Mouse (Mus musculus) heart, embryonic 10.5 days (tissue): ENCODE measurements around the gene Otogl. TPM values are rescaled to one million over a fixed set of nuclear protein-coding genes. Genes with fewer than 3 reads are reported as not detected.
"Not testable (repeated sequence)": the region's sequence is repeated elsewhere in the genome, so short reads cannot be mapped to it uniquely, and the experiment has no call there.

ENCODE experiments used
- DNase-seq: peaks from one replicate; pipeline ENCODE4 v3.0.0-alpha.2; 2017; ENCODE audit warnings: low spot score
- H3K27ac ChIP-seq: fragments of 300-500 bp; sonication (generic); 2 replicates; pipeline ENCODE4 v1.5.1; 2016; ENCODE audit warnings: mild to moderate bottlenecking
- H3K27me3 ChIP-seq: fragments of 300-500 bp; sonication (generic); 2 replicates; pipeline ENCODE4 v1.6.1; 2016; ENCODE audit warnings: mild to moderate bottlenecking; ENCODE audit not compliant: poor library complexity, insufficient read depth, severe bottlenecking
- H3K36me3 ChIP-seq: fragments of 300-500 bp; sonication (generic); 2 replicates; pipeline ENCODE4 v1.6.1; 2016; ENCODE audit warnings: mild to moderate bottlenecking, moderate library complexity
- H3K4me1 ChIP-seq: fragments of 300-500 bp; sonication (generic); 2 replicates; pipeline ENCODE4 v1.6.1; 2016; ENCODE audit warnings: mild to moderate bottlenecking
- H3K4me3 ChIP-seq: fragments of 300-500 bp; sonication (generic); 2 replicates; pipeline ENCODE4 v1.5.1; 2016; ENCODE audit warnings: mild to moderate bottlenecking, moderate library complexity
- H3K9me3 ChIP-seq: fragments of 300-500 bp; sonication (generic); 2 replicates; pipeline ENCODE4 v1.6.1; 2016; ENCODE audit warnings: mild to moderate bottlenecking, moderate library complexity
- WGBS: fragments of 180-500 bp; shearing (Covaris S2); methylation state at CpG from one replicate; pipeline ENCODE4 v1.1.7; 2016; 5-methylcytosine and 5-hydroxymethylcytosine counted together
- polyA plus RNA-seq: library from polyadenylated mRNA; unstranded; fragments of >200 nt; fragmentation: Nextera tagmentation; extraction: Ambion mirVana; gene quantifications from 2 replicates; pipeline ENCODE4 v1.2.1, GENCODE M21; 2016

Otogl gene
- polyA plus RNA-seq, 1 experiment from 2014 or later: 0.10 TPM

DNA sequence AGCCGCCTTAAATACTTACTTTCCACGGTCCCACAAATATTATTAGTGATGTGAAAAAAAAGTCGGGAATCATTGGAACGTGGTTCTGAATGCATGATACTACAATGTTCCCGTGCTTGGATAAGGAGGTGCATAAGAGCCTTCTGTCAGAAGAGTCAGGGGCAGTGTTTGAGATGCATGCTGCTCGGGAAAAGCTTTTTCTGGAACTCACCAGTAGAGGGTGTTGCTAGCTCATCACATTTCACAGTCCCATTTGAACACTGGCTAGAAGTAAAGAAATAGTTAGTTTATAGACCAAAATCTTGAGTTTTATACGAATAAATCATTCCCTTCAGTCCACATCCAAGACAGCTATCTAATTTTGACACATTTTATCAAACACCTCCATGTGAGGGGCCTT is 53.2 kb downstream of the Otogl start:
- H3K9me3 ChIP-seq: no peaks in the 10 kb centered on the region
- H3K27me3 ChIP-seq: no peaks in the 10 kb centered on the region
- no peak overlapping the region for H3K27ac ChIP-seq
- H3K4me3 ChIP-seq: no peak overlapping the region
- 28% methylated on average over 7 of the region's 7 CpGs for WGBS
- no peaks in the 10 kb centered on the region for H3K36me3 ChIP-seq
- no peak for DNase-seq
- H3K4me1 ChIP-seq: 0 out of 2 replicates have a peak, but pooled peaks cover 3% of the 10 kb centered on the region

DNA sequence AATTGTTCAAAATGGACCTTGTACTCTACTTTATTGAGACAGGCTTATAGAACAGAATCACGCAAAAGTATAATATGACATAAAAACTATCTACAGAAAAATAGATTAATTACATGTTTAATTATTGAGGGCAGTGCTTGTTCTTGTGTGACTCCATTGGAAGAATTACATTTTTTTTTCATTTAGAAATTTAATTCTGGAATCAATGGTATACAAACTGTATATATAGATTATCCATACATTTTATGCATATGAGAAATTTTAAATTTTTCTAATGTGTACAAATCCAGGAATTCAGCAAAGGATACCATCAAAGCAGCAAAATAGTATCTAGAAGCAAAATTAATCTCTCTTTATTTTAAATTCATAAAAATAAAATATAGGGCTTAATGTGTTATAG is 67.0 kb downstream of the Otogl start:
- no peak overlapping the region for H3K4me3 ChIP-seq
- no peak overlapping the region for H3K27ac ChIP-seq
- 88% methylated on average over 1 of the region's 1 CpGs for WGBS
- no peak for DNase-seq
- H3K36me3 ChIP-seq: no peaks in the 10 kb centered on the region
- no peaks in the 10 kb centered on the region for H3K27me3 ChIP-seq
- no peaks in the 10 kb centered on the region for H3K9me3 ChIP-seq
- no peaks in the 10 kb centered on the region for H3K4me1 ChIP-seq

DNA sequence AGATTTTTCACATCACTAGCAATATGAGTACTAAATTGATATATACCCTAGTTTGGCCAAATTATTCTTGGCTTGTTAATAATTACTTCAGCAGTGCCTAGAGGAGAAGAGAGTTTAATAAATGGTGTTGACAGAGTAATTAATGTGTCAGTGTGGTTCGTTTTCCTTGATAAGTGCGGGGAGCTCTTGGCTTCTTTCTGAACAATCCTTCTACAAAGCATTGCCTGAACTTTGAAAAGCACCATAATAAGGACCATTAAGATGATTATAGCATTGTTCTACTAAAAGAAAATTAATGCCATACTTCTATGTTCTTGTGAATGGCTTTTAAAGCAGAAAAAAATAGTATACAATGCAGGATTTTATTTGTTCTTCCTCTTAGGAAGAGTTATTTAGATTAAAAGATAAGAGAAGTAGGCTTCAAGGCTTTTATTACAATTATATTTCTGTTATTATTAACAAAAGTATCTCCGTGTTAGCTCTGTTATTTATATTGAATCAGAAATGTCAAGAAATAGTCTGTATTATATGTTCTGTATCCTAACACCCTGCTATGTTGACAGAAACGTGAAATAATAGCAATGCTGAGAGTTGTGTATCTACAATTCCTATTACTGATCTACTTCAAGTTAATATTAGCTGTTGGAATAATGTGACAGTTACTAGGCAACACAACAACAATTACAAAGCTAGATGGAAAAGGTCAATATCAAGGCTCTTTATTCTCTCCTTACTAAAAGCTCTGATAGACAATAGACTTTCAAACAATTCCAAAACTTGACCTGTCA is 77.3 kb downstream of the Otogl start:
- no peaks in the 10 kb centered on the region for H3K36me3 ChIP-seq
- DNase-seq: no peak
- no peaks in the 10 kb centered on the region for H3K27me3 ChIP-seq
- H3K27ac ChIP-seq: no peak overlapping the region
- no peaks in the 10 kb centered on the region for H3K9me3 ChIP-seq
- H3K4me1 ChIP-seq: no peaks in the 10 kb centered on the region
- H3K4me3 ChIP-seq: no peak overlapping the region
- WGBS: 74% methylated on average over 4 of the region's 4 CpGs

DNA sequence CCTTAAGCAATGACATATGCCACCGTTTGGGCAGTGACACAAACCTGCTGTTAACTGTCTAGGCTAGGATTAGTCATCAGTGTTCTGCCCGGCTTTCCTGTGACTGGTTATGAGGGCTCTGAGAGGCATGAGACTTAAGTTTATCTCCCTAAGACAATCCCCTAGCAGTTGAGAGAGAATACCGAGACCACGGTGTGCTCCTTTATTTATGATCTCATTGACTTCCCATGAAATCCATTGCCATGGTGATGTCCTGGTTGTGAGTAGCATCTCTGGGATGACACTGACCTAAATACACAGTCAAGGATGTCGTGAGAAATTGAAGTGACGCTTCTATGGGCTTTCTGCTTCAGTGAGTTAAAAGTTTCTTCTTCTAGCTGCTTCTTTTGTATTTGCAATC is 82.8 kb downstream of the Otogl start:
- Histone ChIP-seq H3K9me3 (no peaks in the 10 kb centered on the region), H3K36me3 (no peaks in the 10 kb centered on the region), H3K27me3 (no peaks in the 10 kb centered on the region), H3K27ac (no peak overlapping the region), H3K4me3 (no peak overlapping the region), H3K4me1 (no peaks in the 10 kb centered on the region)
- no peak for DNase-seq
- WGBS: 79% methylated on average over 6 of the region's 6 CpGs

DNA sequence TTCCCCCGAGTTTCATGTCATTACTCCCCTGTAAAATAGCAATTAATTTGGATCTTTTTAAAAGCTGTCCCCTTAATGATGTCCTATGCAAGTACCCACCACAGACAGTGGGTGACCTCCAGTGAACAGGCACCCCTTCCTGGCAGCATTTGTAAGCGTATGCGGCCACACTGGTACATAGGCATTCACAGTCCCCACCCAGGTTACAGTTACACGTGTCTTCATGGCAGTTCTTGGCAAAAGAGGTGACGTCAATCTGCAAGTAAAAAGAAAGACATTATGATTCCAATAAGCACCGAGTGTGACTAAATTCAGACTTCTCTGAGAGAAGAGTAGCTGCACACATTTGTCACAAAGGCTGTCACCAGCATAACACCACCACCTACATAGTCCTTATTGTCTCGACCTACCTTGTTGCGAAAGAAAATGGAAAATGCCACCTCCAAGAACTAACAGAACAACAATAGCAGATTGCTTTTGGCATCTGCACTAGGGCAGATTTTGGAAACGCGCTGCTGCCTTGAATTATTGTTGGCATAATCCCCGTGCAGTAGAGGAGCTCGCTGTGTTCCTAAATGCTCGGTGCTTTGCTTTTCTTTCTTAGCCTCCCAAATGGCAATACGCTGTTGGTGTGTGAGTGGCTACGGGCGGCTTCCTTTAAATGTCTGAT is 98.0 kb downstream of the Otogl start:
- no peak for DNase-seq
- Histone ChIP-seq H3K4me3 (no peak overlapping the region), H3K36me3 (no peaks in the 10 kb centered on the region), H3K27ac (no peak overlapping the region), H3K9me3 (no peaks in the 10 kb centered on the region), H3K27me3 (no peaks in the 10 kb centered on the region), H3K4me1 (peaks cover 3% of the 10 kb centered on the region; the same call in 1 of the 2 replicates)
- 86% methylated on average over 16 of the region's 16 CpGs for WGBS

DNA sequence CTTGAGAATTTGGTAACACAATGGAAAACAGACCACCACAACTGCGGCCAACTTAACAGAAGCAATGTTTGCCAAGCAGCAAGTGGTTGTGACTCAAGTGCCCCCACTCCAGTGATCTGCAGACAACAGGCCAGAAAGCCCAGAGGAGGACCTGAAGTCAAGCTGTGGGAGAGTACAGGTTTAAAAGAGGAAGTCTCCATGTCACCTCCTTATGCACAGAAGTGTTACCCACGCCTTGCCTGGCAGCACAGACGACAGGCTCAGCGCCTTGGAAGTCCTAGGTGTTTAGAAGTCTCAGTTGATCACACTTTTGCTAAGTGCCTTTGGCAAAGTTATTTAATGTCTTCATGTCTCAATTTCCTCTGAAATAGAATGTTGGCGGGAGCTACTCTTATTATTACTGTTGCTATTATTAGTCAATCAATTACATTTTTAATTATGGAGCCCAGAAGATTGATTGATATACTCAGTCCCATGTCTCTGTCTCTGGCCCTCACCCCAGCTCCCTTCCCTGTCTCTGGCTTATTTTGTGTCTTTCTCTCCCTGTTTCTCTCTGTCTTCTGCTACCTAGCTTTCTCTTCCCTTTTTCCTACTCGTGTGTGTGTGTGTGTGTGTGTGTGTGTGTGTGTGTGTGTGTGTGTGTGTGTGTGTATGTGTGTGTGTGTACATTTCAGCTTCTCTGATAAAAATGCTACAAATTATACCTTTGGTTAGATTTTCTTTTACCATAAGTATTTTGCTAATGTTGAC is 101.1 kb downstream of the Otogl start:
- H3K4me1 ChIP-seq: peaks cover 3% of the 10 kb centered on the region; the same call in 1 of the 2 replicates
- H3K4me3 ChIP-seq: no peak overlapping the region
- H3K9me3 ChIP-seq: no peaks in the 10 kb centered on the region
- no peak overlapping the region for H3K27ac ChIP-seq
- H3K36me3 ChIP-seq: no peaks in the 10 kb centered on the region
- no peaks in the 10 kb centered on the region for H3K27me3 ChIP-seq
- no peak for DNase-seq
- 71% methylated on average over 6 of the region's 6 CpGs for WGBS

DNA sequence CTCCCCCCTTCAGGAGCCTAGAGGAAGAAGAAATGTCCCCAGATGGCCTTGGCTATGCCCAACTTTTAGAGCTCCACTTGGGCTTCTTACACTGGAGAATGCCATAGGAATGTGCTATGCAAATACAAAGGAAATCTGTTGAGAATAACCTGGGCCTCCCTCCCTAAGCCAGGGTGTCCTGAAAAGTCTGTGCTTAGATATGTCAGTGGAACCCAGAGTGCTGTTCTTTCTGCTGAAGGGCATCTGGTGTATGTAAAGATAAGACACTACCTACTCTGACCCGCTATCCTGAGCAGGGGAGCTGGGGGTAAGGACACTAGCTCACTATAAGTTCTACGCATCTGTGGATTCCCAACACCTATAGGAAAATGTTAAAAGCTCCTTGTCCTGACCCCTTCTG is 106.7 kb downstream of the Otogl start:
- DNase-seq: no peak
- Histone ChIP-seq H3K27ac (peak overlapping the region; percentile 7; the same call in 1 of the 2 replicates), H3K9me3 (no peaks in the 10 kb centered on the region), H3K4me1 (peaks cover 20% of the 10 kb centered on the region), H3K27me3 (no peaks in the 10 kb centered on the region), H3K4me3 (no peak overlapping the region), H3K36me3 (no peaks in the 10 kb centered on the region)
- 20% methylated on average over 2 of the region's 2 CpGs for WGBS

DNA sequence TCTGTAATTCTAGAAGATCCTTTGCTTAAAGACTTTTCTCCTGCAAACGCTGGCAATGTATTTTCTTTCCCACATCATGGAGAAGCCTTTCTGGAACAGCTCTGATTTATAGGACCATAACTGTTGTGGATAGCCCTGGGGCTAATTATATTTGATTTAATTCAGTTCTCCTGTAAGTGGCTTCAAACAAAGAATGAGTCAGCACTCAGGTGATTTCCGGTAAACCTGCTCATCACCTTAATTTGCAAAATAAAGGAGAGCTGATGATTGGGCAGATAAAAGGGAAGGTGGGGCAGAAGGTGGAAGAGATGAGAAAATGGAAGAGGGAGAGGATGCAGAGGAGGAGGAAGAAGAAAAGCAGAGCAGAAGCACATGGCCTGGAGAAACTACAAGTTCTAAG is 107.6 kb downstream of the Otogl start:
- not testable (repeated sequence) for H3K9me3 ChIP-seq, H3K27ac ChIP-seq, H3K36me3 ChIP-seq, DNase-seq, H3K4me3 ChIP-seq, H3K27me3 ChIP-seq
- peaks cover 20% of the 10 kb centered on the region for H3K4me1 ChIP-seq
- 76% methylated on average over 2 of the region's 2 CpGs for WGBS

DNA sequence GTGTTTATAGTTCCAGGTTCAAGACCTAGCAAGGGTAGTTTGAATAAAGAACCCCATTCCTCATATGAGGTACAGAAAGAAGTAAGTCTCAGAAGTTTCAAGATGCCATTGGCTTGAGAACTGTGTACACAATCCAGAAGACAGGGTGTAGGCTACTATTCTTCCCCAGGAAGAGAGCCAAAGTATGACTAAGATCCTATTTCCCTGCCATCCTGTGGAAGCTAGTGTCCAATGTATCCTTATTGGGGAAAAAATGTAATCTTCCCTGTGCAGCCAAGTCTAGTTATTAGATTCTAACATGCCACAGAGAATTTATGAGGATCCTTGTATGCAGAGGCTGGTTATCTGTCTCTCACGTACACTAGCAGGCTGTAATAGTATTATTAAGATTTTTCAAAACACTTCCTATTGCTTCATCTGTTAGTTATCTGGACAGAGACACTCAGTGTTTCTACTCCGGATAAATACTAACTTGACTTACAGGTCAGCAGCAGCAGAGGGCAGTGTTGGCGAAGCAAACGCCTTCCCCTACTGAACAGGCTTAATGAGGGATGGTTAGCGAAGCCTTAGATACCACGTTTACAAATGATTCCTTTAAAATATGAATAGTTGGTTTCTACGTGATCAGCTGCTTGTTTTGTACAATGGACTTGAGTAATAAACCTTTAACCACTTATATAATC is 112.1 kb downstream of the Otogl start:
- whole genome bisulfite sequencing: 11% methylated on average over 7 of the region's 7 CpGs
- Histone ChIP-seq H3K27me3 (no peaks in the 10 kb centered on the region), H3K9me3 (no peaks in the 10 kb centered on the region), H3K27ac (no peak overlapping the region), H3K4me3 (no peak overlapping the region), H3K4me1 (peaks cover 15% of the 10 kb centered on the region), H3K36me3 (no peaks in the 10 kb centered on the region)
- DNase-seq: no peak

DNA sequence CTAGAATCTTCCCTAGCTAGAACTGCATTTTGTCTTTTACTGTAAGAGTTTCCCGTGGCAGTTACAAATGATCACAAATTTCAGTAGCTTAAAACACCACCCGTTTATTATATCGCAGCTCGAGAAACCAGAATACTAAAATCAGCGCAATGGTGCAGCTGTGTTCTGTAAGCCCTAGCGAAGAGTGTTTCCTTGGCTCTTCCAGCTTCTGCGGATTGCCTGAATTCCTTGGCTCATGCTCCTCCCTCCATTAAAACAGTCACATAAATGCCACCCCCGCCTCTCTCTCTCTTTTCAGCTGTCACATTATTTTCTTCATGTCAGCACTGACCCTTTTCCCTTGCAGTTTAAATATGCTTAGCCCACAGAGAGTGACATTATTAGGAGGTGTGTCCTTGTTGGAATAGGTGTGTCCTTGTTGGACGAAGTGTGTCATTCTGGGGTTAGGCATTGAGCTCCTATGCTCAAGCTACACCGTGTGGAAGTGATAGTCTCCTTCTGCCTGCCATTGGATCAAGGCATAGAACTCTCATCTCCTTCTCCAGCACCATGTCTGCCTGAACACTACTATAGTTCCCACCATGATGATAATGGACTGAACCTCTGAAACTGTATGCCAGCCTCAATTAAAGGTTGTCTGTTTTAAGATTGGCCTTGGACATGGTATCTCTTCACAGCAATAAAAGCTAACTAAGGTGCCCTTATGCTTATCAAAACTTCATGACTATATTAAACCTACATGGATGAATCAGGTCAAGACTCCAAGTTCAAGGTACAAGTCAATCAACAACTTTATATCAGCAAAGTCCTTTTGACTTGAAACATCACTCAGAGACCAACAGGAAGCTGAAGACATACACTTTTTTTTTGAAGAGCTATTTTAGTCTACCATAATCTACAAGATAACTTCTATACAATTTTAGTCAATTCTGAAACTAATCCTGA is 116.8 kb downstream of the Otogl start:
- Histone ChIP-seq H3K27ac (no peak overlapping the region), H3K36me3 (no peaks in the 10 kb centered on the region), H3K27me3 (no peaks in the 10 kb centered on the region), H3K4me3 (no peak overlapping the region), H3K9me3 (no peaks in the 10 kb centered on the region), H3K4me1 (0 out of 2 replicates have a peak, but pooled peaks cover 6% of the 10 kb centered on the region)
- 81% methylated on average over 10 of the region's 10 CpGs for WGBS
- no peak for DNase-seq

DNA sequence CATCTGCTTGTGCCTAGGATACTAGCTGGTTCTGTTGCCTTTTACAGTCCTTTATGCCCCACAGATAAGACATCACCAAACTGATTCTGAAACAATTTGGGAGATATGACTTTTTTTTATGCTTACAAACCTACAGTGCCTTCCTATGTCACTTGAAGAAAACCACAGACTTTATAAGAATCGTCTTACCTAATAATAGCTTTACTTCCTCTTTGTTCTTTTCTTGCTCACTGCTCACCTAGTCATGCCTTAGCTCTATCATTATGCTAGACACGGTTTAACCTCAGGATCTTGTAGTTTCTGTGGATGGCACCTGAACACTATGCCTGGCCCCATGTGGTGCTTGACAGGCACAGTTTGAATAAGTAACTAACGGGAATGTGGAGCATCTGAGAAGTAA is 119.4 kb downstream of the Otogl start:
- DNase-seq: no peak
- 0 out of 2 replicates have a peak, but pooled peaks cover 6% of the 10 kb centered on the region for H3K4me1 ChIP-seq
- WGBS: 76% methylated on average over 3 of the region's 3 CpGs
- no peaks in the 10 kb centered on the region for H3K36me3 ChIP-seq
- H3K4me3 ChIP-seq: no peak overlapping the region
- H3K27me3 ChIP-seq: no peaks in the 10 kb centered on the region
- H3K27ac ChIP-seq: no peak overlapping the region
- H3K9me3 ChIP-seq: no peaks in the 10 kb centered on the region

DNA sequence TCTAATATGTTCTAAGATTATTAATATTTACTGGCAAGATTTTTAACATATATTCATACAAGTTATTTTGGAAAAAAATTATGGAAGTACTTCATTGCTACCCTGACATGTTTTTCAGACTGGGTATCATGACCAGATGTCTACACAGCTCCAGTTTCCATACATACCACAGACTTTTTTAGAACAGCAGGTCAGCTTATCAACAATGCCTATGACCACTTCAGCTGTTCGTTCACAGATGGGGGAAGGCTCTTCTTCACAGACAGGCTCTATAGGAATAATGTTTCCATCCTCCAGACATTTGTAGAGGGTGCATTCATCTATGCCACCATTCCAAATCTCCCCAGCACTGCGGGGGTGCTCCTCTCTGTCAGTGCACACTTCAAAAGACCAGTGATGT is 132.4 kb downstream of the Otogl start:
- Histone ChIP-seq H3K27me3 (no peaks in the 10 kb centered on the region), H3K9me3 (no peaks in the 10 kb centered on the region), H3K4me1 (no peaks in the 10 kb centered on the region), H3K4me3 (no peak overlapping the region), H3K36me3 (no peaks in the 10 kb centered on the region), H3K27ac (no peak overlapping the region)
- 52% methylated on average over 2 of the region's 2 CpGs for WGBS
- DNase-seq: no peak
